Mouse (Mus musculus) forebrain, embryonic 11.5 days (tissue): ENCODE results near the gene Sult3a2. TPM values are rescaled to one million over a fixed set of nuclear protein-coding genes. Genes with fewer than 3 reads are reported as not detected.
A peak's percentile ranks its signal among the peaks of the same experiment; 100 is the strongest.
"Not testable (repeated sequence)": the region's sequence is repeated elsewhere in the genome, so short reads cannot be mapped to it uniquely, and the experiment has no call there.

Source experiments
- ATAC-seq: fragments of 200-750 bp; cut with Nextera tagmentation; replicated peaks from 2 replicates; pipeline ENCODE4 v1.8.0; 2017; ENCODE audit warnings: moderate TSS enrichment; ENCODE audit not compliant: low FRiP score
- DNase-seq: peaks from one replicate; pipeline ENCODE4 v3.0.0-alpha.2; 2017; ENCODE audit warnings: low spot score
- H3K27ac ChIP-seq: fragments of 300-500 bp; sonication (generic); 2 replicates; pipeline ENCODE4 v1.5.1; 2014; ENCODE audit warnings: low read depth, low read length
- H3K27me3 ChIP-seq: fragments of 300-500 bp; sonication (generic); 2 replicates; pipeline ENCODE4 v1.6.1; 2014; ENCODE audit warnings: mild to moderate bottlenecking, low read length, mixed read lengths; ENCODE audit not compliant: control insufficient read depth, insufficient read depth
- H3K36me3 ChIP-seq: fragments of 300-500 bp; sonication (generic); 2 replicates; pipeline ENCODE4 v1.6.1; 2014; ENCODE audit warnings: mild to moderate bottlenecking, low read length, moderate library complexity, mixed read lengths; ENCODE audit not compliant: control insufficient read depth, insufficient read depth
- H3K4me1 ChIP-seq: fragments of 300-500 bp; sonication (generic); replicated peaks from 2 replicates; pipeline ENCODE4 v1.6.1; 2014; ENCODE audit warnings: low read length, mixed read lengths; ENCODE audit not compliant: control insufficient read depth, insufficient read depth
- H3K4me2 ChIP-seq: fragments of 300-500 bp; sonication (generic); 2 replicates; pipeline ENCODE4 v1.6.1; 2014; ENCODE audit warnings: low read depth, mild to moderate bottlenecking, low read length, moderate library complexity, mixed read lengths; ENCODE audit not compliant: severe bottlenecking
- H3K4me3 ChIP-seq: fragments of 300-500 bp; sonication (generic); 2 replicates; pipeline ENCODE4 v1.5.1; 2014; ENCODE audit warnings: low read depth, low read length
- H3K9ac ChIP-seq: fragments of 300-500 bp; sonication (generic); 2 replicates; pipeline ENCODE4 v1.6.1; 2014; ENCODE audit warnings: low read length
- H3K9me3 ChIP-seq: fragments of 300-500 bp; sonication (generic); 2 replicates; pipeline ENCODE4 v1.6.1; 2016; ENCODE audit warnings: low read length, mixed read lengths; ENCODE audit not compliant: control insufficient read depth
- WGBS: fragments of 180-500 bp; shearing (Covaris S2); extraction: QIAGEN DNeasy Blood & Tissue Kit; methylation state at CpG from one replicate; pipeline ENCODE4 v1.1.7; 2014; 5-methylcytosine and 5-hydroxymethylcytosine counted together
- polyA plus RNA-seq: library from polyadenylated mRNA; unstranded; fragments of >200 nt; fragmentation: Nextera tagmentation; extraction: Ambion mirVana; gene quantifications from 2 replicates; pipeline ENCODE4 v1.2.1, GENCODE M21; 2014

Gene Sult3a2
- polyA plus RNA-seq: not detected in 2 replicates

DNA sequence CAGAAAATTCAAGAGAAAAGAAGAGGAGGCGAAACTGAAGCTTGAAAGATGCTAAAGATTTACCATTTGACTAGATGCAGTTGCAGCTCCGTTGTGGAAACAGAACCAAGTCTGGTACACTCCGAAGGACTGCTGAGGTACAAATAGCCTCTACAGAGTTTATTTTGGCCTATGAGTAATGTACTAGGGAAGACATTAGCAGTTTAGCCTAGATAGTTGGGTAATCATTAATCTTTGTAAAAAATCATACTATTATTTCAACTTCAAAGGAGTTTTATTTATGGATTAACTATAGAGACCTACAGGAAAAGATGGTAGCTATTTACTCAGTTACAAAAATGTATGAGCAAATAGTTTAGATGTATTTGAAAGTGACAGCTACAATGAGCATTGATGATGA is at the start of gene Sult3a2:
Sult3a2 (minus strand) TSS at position 101 of the 400 bp plus-strand sequence.
- no peaks in the 10 kb centered on the region for H3K9me3 ChIP-seq
- H3K4me3 ChIP-seq: no peak within 1 kb of the TSS
- DNase-seq (no peak), ATAC-seq (no peak)
- no peak within 1 kb of the TSS for H3K9ac ChIP-seq
- H3K4me1 ChIP-seq: no peaks in the 10 kb centered on the region
- H3K27ac ChIP-seq: no peak within 1 kb of the TSS
- no peak within 1 kb of the TSS for H3K4me2 ChIP-seq
- no peaks in the 10 kb centered on the region for H3K27me3 ChIP-seq
- whole genome bisulfite sequencing: 91% methylated on average over 3 of the region's 3 CpGs
- no peaks in the 10 kb centered on the region for H3K36me3 ChIP-seq

GRCm38 (mm10) chr10:33820892-33821291 is 34.4 kb upstream of the Sult3a2 start:
- H3K36me3 ChIP-seq: no peaks in the 10 kb centered on the region
- no peaks in the 10 kb centered on the region for H3K9me3 ChIP-seq
- no peak overlapping the region for H3K27ac ChIP-seq
- H3K4me2 ChIP-seq: no peak overlapping the region
- 94% methylated on average over 3 of the region's 3 CpGs for WGBS
- H3K4me3 ChIP-seq: no peak overlapping the region
- DNase-seq (no peak), ATAC-seq (no peak)
- no peaks in the 10 kb centered on the region for H3K4me1 ChIP-seq
- H3K9ac ChIP-seq: no peak overlapping the region
- no peaks in the 10 kb centered on the region for H3K27me3 ChIP-seq

GRCm38 (mm10) chr10:33816923-33817322 is 30.4 kb upstream of the Sult3a2 start:
- H3K4me1 ChIP-seq: no peaks in the 10 kb centered on the region
- H3K36me3 ChIP-seq: no peaks in the 10 kb centered on the region
- no peak overlapping the region for H3K4me2 ChIP-seq
- no peak overlapping the region for H3K4me3 ChIP-seq
- WGBS: 85% methylated on average over 1 of the region's 1 CpGs
- ATAC-seq (no peak), DNase-seq (no peak)
- no peaks in the 10 kb centered on the region for H3K9me3 ChIP-seq
- no peak overlapping the region for H3K27ac ChIP-seq
- no peak overlapping the region for H3K9ac ChIP-seq
- no peaks in the 10 kb centered on the region for H3K27me3 ChIP-seq

GRCm38 (mm10) chr10:33814266-33814665 is 27.8 kb upstream of the Sult3a2 start:
- H3K9me3 ChIP-seq: no peaks in the 10 kb centered on the region
- no peaks in the 10 kb centered on the region for H3K36me3 ChIP-seq

DNA sequence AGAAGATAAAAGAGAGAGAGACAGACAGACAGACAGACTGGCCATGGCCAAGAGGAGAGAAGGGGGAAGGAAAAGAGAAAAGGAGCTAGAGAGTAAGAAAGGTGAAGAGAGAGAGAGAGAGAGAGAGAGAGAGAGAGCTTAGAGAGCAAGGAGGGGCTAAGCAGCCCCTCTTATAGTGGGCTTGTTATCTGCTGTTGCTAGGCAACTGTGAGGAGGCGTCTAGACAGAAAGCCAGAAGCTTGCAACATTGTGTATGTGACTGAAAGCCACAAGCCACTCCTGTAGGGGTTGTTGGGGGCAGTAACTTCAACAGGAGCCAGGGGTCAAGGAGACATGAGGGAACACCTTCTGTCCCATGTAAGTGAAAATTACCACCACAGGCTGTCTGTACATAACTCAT is 25.3 kb upstream of the Sult3a2 start:
- DNase-seq: no peak
- WGBS: 47% methylated on average over 1 of the region's 1 CpGs
- Histone ChIP-seq H3K4me2 (no peak overlapping the region), H3K27ac (no peak overlapping the region), H3K4me3 (no peak overlapping the region), H3K27me3 (no peaks in the 10 kb centered on the region), H3K4me1 (no peaks in the 10 kb centered on the region), H3K36me3 (no peaks in the 10 kb centered on the region), H3K9me3 (no peaks in the 10 kb centered on the region), H3K9ac (no peak overlapping the region)
- ATAC-seq: 0 out of 2 replicates have a peak, but pooled peaks have one; percentile 71

More at GRCm38 (mm10) chr10:33814266-33814665, 27.8 kb upstream of the Sult3a2 start:
- Histone ChIP-seq H3K9ac (no peak overlapping the region), H3K4me1 (no peaks in the 10 kb centered on the region), H3K4me3 (no peak overlapping the region), H3K27ac (no peak overlapping the region), H3K4me2 (no peak overlapping the region), H3K27me3 (no peaks in the 10 kb centered on the region)
- ATAC-seq (no peak), DNase-seq (no peak)

DNA sequence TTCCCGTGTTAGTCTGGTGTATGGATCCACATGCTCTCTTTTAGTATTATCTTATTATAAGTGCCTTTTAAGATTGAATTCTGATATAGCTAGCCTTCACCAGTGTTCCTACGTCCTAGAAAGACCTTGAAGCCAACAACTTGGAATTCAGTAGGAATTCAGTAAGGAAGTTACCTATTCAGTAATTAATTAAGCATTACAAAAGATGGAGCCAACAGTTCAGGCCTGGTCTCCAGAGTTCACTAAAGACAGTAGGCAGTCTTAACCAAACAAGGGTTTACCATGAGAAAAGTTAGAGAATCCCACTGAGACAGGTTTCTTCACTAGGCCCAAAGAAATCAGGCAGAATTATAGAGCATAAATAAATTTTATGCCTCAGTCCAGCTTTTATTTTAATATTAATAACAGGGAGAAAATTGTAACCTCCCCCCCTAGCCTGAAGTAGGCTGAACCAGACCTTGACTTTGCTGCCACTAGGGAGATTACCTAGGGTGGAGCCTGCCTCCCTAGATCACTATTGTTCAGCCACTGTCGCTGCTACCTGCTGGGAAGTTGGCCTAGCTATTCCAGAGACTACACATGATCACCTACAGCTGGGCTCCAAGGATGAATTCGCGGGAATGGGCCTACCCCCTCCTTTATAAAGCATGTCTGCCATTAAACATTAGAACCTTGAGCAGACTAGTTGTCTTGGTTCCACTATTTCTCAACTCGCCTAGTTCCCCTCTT is 10.9 kb upstream of the Sult3a2 start:
- not testable (repeated sequence) for H3K9me3 ChIP-seq, H3K36me3 ChIP-seq, H3K4me3 ChIP-seq, H3K4me2 ChIP-seq, H3K9ac ChIP-seq, DNase-seq, ATAC-seq, H3K4me1 ChIP-seq, H3K27ac ChIP-seq, H3K27me3 ChIP-seq
- 83% methylated on average over 6 of the region's 6 CpGs for WGBS

DNA sequence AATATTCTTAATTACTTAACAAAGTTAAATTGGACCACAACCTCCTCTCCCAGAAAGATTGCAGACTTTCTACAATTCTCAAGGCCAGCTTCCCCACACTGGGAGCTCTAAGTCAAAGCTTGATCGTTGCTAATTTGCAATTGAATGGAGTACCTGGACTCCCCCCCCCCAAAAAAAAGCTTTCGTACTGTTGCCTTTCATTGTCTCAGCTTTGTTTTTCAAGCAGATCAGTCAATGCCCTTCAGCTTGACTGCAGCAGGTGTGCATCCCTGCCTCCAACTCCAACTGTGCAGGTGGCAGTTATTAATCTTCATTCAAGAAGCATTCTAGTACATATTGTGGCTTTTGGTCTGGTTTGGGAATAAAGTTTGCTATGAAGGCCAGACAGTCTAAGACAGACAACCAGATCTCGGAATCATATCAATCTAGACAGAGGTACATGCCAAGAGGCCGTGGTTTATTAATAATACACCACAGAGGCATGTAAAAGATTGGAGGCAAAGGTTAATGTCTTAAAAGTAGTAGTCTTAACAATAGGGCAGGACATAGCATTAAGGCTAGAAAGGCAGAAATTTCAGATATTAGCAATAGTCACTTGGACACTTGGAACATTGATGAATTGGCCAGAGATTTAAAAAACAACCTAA is 9.9 kb upstream of the Sult3a2 start:
- H3K36me3 ChIP-seq, H3K27me3 ChIP-seq, ATAC-seq, H3K27ac ChIP-seq, H3K9me3 ChIP-seq, H3K4me1 ChIP-seq, H3K4me2 ChIP-seq, DNase-seq, H3K4me3 ChIP-seq, H3K9ac ChIP-seq: not testable (repeated sequence)
- 85% methylated on average over 4 of the region's 4 CpGs for WGBS

DNA sequence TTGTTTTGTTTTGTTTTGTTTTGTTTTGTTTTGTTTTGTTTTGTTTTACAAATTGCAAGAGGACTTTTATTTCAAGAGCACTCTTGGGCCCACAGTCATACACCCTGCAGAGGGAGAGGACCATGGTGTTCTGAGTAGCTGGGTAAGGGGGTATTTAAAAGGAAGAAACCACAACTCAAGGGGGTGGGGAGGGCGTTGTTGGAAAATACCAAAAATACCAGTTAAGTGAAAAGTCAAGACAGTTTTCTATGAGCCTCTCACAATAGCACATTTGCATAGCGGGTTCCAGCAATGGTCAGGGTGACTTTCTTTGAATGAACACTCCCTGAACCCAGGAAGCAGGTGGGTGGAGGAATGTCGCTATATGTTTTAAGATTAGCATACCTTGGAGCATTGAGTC is 5.7 kb upstream of the Sult3a2 start:
- not testable (repeated sequence) for H3K36me3 ChIP-seq, DNase-seq, H3K4me2 ChIP-seq, ATAC-seq, H3K27me3 ChIP-seq, H3K4me1 ChIP-seq, H3K9ac ChIP-seq, H3K4me3 ChIP-seq, H3K9me3 ChIP-seq, H3K27ac ChIP-seq
- WGBS: 88% methylated on average over 3 of the region's 3 CpGs

GRCm38 (mm10) chr10:33787541-33787940 is 1.0 kb upstream of the Sult3a2 start:
- no peak overlapping the region for H3K4me3 ChIP-seq
- no peaks in the 10 kb centered on the region for H3K9me3 ChIP-seq
- no peak for DNase-seq
- no peaks in the 10 kb centered on the region for H3K36me3 ChIP-seq
- no peaks in the 10 kb centered on the region for H3K4me1 ChIP-seq
- no peaks in the 10 kb centered on the region for H3K27me3 ChIP-seq
- no peak for ATAC-seq
- no peak overlapping the region for H3K9ac ChIP-seq
- no peak overlapping the region for H3K27ac ChIP-seq
- no peak overlapping the region for H3K4me2 ChIP-seq
